Mouse (Mus musculus) midbrain, postnatal 0 days (tissue): ENCODE results near the gene Gdpd4. TPM values are rescaled to one million over a fixed set of nuclear protein-coding genes. Genes with fewer than 3 reads are reported as not detected.

Experiments used
- ATAC-seq: fragments of 200-750 bp; cut with Nextera tagmentation; 2 replicates; pipeline ENCODE4 v1.8.0; 2017; ENCODE audit warnings: moderate number of reproducible peaks, mild to moderate bottlenecking, moderate TSS enrichment, moderate library complexity; ENCODE audit not compliant: low FRiP score
- DNase-seq: peaks from one replicate; pipeline ENCODE4 v3.0.0-alpha.2; 2015; ENCODE audit warnings: low spot score
- H3K27ac ChIP-seq: fragments of 300-500 bp; sonication (generic); 2 replicates; pipeline ENCODE4 v1.5.1; 2014; ENCODE audit warnings: low read depth, mild to moderate bottlenecking, low read length, mixed read lengths
- H3K27me3 ChIP-seq: fragments of 300-500 bp; sonication (generic); 2 replicates; pipeline ENCODE4 v1.6.1; 2014; ENCODE audit warnings: low read length, control low read depth, mixed read lengths; ENCODE audit not compliant: insufficient read depth
- H3K36me3 ChIP-seq: fragments of 300-500 bp; sonication (generic); 2 replicates; pipeline ENCODE4 v1.6.1; 2014; ENCODE audit warnings: low read length, control low read depth, mixed read lengths; ENCODE audit not compliant: insufficient read depth
- H3K4me1 ChIP-seq: fragments of 300-500 bp; sonication (generic); 2 replicates; pipeline ENCODE4 v1.6.1; 2014; ENCODE audit warnings: mild to moderate bottlenecking, control low read depth, antibody characterized with exemption, low read length, mixed read lengths; ENCODE audit not compliant: insufficient read depth
- H3K4me2 ChIP-seq: fragments of 300-500 bp; sonication (generic); 2 replicates; pipeline ENCODE4 v1.6.1; 2014; ENCODE audit warnings: low read depth, mild to moderate bottlenecking, low read length, mixed read lengths; ENCODE audit not compliant: poor library complexity, severe bottlenecking
- H3K4me3 ChIP-seq: fragments of 300-500 bp; sonication (generic); 2 replicates; pipeline ENCODE4 v1.5.1; 2014; ENCODE audit warnings: low read depth, mild to moderate bottlenecking, low read length, moderate library complexity
- H3K9ac ChIP-seq: fragments of 300-500 bp; sonication (generic); replicated peaks from 2 replicates; pipeline ENCODE4 v1.6.1; 2014; ENCODE audit warnings: mild to moderate bottlenecking, low read length, moderate library complexity, mixed read lengths; ENCODE audit not compliant: poor library complexity, severe bottlenecking
- H3K9me3 ChIP-seq: fragments of 300-500 bp; sonication (generic); 2 replicates; pipeline ENCODE4 v1.6.1; 2016; ENCODE audit warnings: low read length, control low read depth
- CTCF ChIP-seq: IDR thresholded peaks from 2 replicates; pipeline ENCODE4 v1.5.1; 2016; ENCODE audit warnings: antibody characterized with exemption, mild to moderate bottlenecking
- WGBS: fragments of 180-500 bp; shearing (Covaris S2); extraction: QIAGEN DNeasy Blood & Tissue Kit; methylation state at CpG from one replicate; pipeline ENCODE4 v1.1.7; 2014; 5-methylcytosine and 5-hydroxymethylcytosine counted together
- polyA plus RNA-seq: library from polyadenylated mRNA; unstranded; fragments of >200 nt; fragmentation: Nextera tagmentation; extraction: Ambion mirVana; gene quantifications from 2 replicates; pipeline ENCODE4 v1.2.1, GENCODE M21; 2015
- total RNA-seq: library from RNA; depleted of rRNA; stranded (reverse); fragments of >200 nt; gene quantifications from 2 replicates; pipeline ENCODE4 v1.2.3, GENCODE M21; 2014; rRNA removed

Gdpd4 gene
- total RNA-seq: 0.71 TPM in 1 of 2 replicates, not detected in the other
- not detected in 2 replicates for polyA plus RNA-seq

- no peak for ATAC-seq
- Histone ChIP-seq H3K9ac (no peak within 1 kb of the TSS), H3K4me1 (no peaks in the 10 kb centered on the region), H3K4me2 (no peak within 1 kb of the TSS), H3K27me3 (no peaks in the 10 kb centered on the region), H3K9me3 (no peaks in the 10 kb centered on the region), H3K27ac (no peak within 1 kb of the TSS), H3K36me3 (no peaks in the 10 kb centered on the region), H3K4me3 (no peak within 1 kb of the TSS)
- WGBS: 87% methylated on average over 12 of the region's 12 CpGs
- no peak for TF ChIP-seq CTCF
- DNase-seq: no peak
These were observed at the start of gene Gdpd4 for GRCm38 (mm10) chr7:97919742-97920141. TSS of gene Gdpd4 (plus strand) at chr7:97919955.

GRCm38 (mm10) chr7:97872396-97872795 is 47.4 kb upstream of the Gdpd4 start:
- Histone ChIP-seq H3K27ac (no peak overlapping the region), H3K9ac (no peak overlapping the region), H3K4me3 (no peak overlapping the region), H3K9me3 (no peaks in the 10 kb centered on the region), H3K4me1 (no peaks in the 10 kb centered on the region), H3K4me2 (no peak overlapping the region), H3K36me3 (no peaks in the 10 kb centered on the region), H3K27me3 (no peaks in the 10 kb centered on the region)
- ATAC-seq: no peak
- WGBS: 84% methylated on average over 4 of the region's 4 CpGs
- no peak for TF ChIP-seq CTCF
- peak; percentile 35 for DNase-seq

- ATAC-seq (no peak), DNase-seq (peak; percentile 32)
- Histone ChIP-seq H3K9me3 (no peaks in the 10 kb centered on the region), H3K9ac (no peak overlapping the region), H3K27ac (no peak overlapping the region), H3K27me3 (no peaks in the 10 kb centered on the region), H3K4me1 (no peaks in the 10 kb centered on the region), H3K4me2 (no peak overlapping the region), H3K4me3 (no peak overlapping the region), H3K36me3 (no peaks in the 10 kb centered on the region)
- TF ChIP-seq CTCF: no peak
These were observed 46.4 kb upstream of the Gdpd4 start for GRCm38 (mm10) chr7:97873317-97873716.

- H3K9me3 ChIP-seq: no peaks in the 10 kb centered on the region
- H3K27ac ChIP-seq: no peak overlapping the region
- H3K4me1 ChIP-seq: no peaks in the 10 kb centered on the region
- H3K4me2 ChIP-seq: no peak overlapping the region
- ATAC-seq (no peak), DNase-seq (no peak)
- H3K4me3 ChIP-seq: no peak overlapping the region
- no peak for TF ChIP-seq CTCF
- 92% methylated on average over 7 of the region's 7 CpGs for WGBS
- H3K9ac ChIP-seq: no peak overlapping the region
- no peaks in the 10 kb centered on the region for H3K36me3 ChIP-seq
- H3K27me3 ChIP-seq: no peaks in the 10 kb centered on the region
These were observed 41.8 kb upstream of the Gdpd4 start for GRCm38 (mm10) chr7:97877846-97878538.

DNA sequence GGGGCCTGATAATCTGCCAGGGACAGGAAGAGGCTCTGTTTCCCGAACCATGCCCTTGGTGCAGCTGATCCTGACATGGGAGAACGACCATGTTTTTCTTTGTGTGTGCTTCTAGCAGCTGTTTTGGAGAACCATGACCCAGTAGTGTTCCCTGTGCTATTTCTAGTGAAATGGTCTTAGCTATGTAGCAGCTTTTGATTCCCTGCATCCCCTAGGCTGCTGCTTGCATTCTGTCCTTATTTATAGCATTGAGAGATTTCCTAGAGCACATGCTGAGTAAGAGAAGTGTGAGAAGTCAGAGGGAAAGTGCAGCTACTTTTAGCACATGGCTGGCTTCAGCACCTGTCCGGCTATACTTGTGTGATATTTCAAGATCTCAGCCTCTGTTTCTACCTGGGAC is 8.1 kb upstream of the Gdpd4 start:
- Histone ChIP-seq H3K9ac (no peak overlapping the region), H3K4me1 (no peaks in the 10 kb centered on the region), H3K9me3 (no peaks in the 10 kb centered on the region), H3K4me3 (no peak overlapping the region), H3K4me2 (no peak overlapping the region), H3K36me3 (peaks cover 25% of the 10 kb centered on the region), H3K27me3 (no peaks in the 10 kb centered on the region), H3K27ac (no peak overlapping the region)
- DNase-seq (no peak), ATAC-seq (no peak)
- no peak for TF ChIP-seq CTCF
- 86% methylated on average over 3 of the region's 3 CpGs for whole genome bisulfite sequencing

DNA sequence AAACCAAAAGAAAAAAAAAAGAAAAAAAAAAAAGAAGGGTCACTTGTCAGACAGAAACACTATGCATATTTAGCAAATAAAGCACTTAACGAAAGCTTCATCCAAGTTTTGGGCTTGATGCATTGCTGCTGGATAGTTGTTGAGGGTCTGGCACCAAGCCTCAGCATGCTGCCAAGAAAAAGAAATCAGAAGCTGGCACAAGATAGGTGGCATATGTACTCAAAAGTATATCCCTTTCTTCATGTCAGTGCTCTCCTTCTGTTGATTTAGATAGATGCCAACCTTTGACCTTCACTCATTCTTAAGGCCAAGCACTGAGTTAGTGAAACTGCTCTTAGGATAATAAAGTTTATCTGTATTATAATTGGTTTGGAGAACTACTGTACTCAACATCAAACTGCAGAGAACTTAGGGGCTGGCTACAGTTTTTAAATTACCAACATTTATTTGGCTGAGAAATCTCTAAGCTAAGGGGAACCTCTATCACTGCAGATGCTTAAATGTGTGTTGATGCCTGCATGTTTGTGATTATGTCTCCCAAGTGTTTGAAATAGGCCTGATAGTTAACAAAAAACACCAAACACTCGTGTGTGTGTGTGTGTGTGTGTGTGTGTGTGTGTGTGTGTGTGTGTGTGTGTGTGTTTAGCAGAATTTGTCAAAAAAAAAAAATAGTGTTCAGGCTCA is 4.8 kb upstream of the Gdpd4 start:
- WGBS: 70% methylated on average over 2 of the region's 2 CpGs
- DNase-seq: peak; percentile 32
- TF ChIP-seq CTCF: no peak

More for the DNA sequence above, 4.8 kb upstream of the Gdpd4 start:
- no peaks in the 10 kb centered on the region for H3K9me3 ChIP-seq
- peaks cover 16% of the 10 kb centered on the region for H3K36me3 ChIP-seq
- no peak overlapping the region for H3K27ac ChIP-seq
- no peak overlapping the region for H3K9ac ChIP-seq
- H3K4me3 ChIP-seq: no peak overlapping the region
- no peaks in the 10 kb centered on the region for H3K4me1 ChIP-seq
- no peaks in the 10 kb centered on the region for H3K27me3 ChIP-seq
- ATAC-seq: no peak
- no peak overlapping the region for H3K4me2 ChIP-seq
